21 mouse cellular contexts compared by ENCODE assay signal in genomic region chr14:103977769-103978168, GRCm38 (mm10).
DNase-seq lines count a peak whose midpoint lies in the region; ATAC-seq and TF ChIP-seq lines count a peak whose summit lies in the region.
"Had no signal": no experiment of that assay in that cellular context is flagged by ENCODE, and none has a peak within 500 bp of the region (broad histone marks: within the 10 kb centered on the region; RNA-seq: fewer than 3 reads in every experiment).

No protein-coding gene starts in this region.

- 0 out of 2 replicates have a peak, but pooled peaks cover 4% of the 10 kb centered on the region for H3K4me1 ChIP-seq in intestine, embryonic 14.5 days (replicated peaks; ENCODE audit: control insufficient read depth, insufficient read depth, low read length)
- peaks cover 10% of the 10 kb centered on the region; the same call in 1 of the 2 replicates for H3K4me1 ChIP-seq in intestine, postnatal 0 days (replicated peaks; ENCODE audit: control insufficient read depth, insufficient read depth, low read length)
- no peaks in the 10 kb centered on the region for H3K4me1 ChIP-seq in stomach, embryonic 14.5 days (ENCODE audit: control insufficient read depth, insufficient read depth, low read length)
- H3K4me1 ChIP-seq in kidney, embryonic 16.5 days (ENCODE audit: insufficient read depth, low read length), result no peaks in the 10 kb centered on the region
- H3K4me1 ChIP-seq: embryonic facial prominence, embryonic 15.5 days; heart, embryonic 15.5 days; hindbrain, embryonic 13.5 days had no signal

- no peaks in the 10 kb centered on the region for H3K36me3 ChIP-seq in intestine, embryonic 14.5 days (ENCODE audit: control insufficient read depth, insufficient read depth, low read length)
- no peaks in the 10 kb centered on the region for H3K36me3 ChIP-seq in intestine, postnatal 0 days (ENCODE audit: control insufficient read depth, insufficient read depth)
- H3K36me3 ChIP-seq in stomach, embryonic 14.5 days (ENCODE audit: control insufficient read depth, insufficient read depth, low read length), result no peaks in the 10 kb centered on the region
- H3K36me3 ChIP-seq in kidney, embryonic 16.5 days (ENCODE audit: insufficient read depth, low read length), result no peaks in the 10 kb centered on the region
- H3K36me3 ChIP-seq: embryonic facial prominence, embryonic 15.5 days; forebrain, embryonic 10.5 days; heart, embryonic 10.5 days; heart, embryonic 15.5 days; hindbrain, embryonic 13.5 days had no signal

- no peak overlapping the region for H3K4me3 ChIP-seq in intestine, embryonic 14.5 days (ENCODE audit: low read depth, low read length)
- no peak overlapping the region for H3K4me3 ChIP-seq in intestine, postnatal 0 days (ENCODE audit: low read depth, low read length)
- no peak overlapping the region for H3K4me3 ChIP-seq in stomach, embryonic 14.5 days (ENCODE audit: low read depth, low read length)
- no peak overlapping the region for H3K4me3 ChIP-seq in kidney, embryonic 16.5 days (ENCODE audit: low read length)
- H3K4me3 ChIP-seq: embryonic facial prominence, embryonic 15.5 days; erythroblast, embryonic 14.5 days; forebrain, embryonic 10.5 days; heart, embryonic 10.5 days; heart, embryonic 15.5 days; hindbrain, embryonic 13.5 days had no signal

- no peak for DNase-seq in intestine, embryonic 14.5 days (ENCODE audit: low spot score)
- peak; percentile 10 for DNase-seq in lung, postnatal 10 days
- DNase-seq in lung, postnatal 4 days, result no peak
- no peak for DNase-seq in adrenal gland, postnatal 25 days
- DNase-seq: adrenal gland, postnatal 10 days; cerebellum, adult 2 months; cerebellum, postnatal 10 days; gastrocnemius, postnatal 36 days; heart, adult 18-20 months; heart, postnatal 14 days had no signal

- no peak overlapping the region for H3K9ac ChIP-seq in intestine, embryonic 14.5 days (ENCODE audit: low read length)
- no peak overlapping the region for H3K9ac ChIP-seq in intestine, postnatal 0 days (ENCODE audit: low read depth, low read length)
- H3K9ac ChIP-seq in stomach, embryonic 14.5 days (replicated peaks; ENCODE audit: low read depth, low read length), result no peak overlapping the region
- no peak overlapping the region for H3K9ac ChIP-seq in kidney, embryonic 16.5 days (replicated peaks; ENCODE audit: low read length)
- H3K9ac ChIP-seq: embryonic facial prominence, embryonic 15.5 days; heart, embryonic 15.5 days; hindbrain, embryonic 13.5 days had no signal

- 42% methylated on average over 2 of the region's 2 CpGs for WGBS in intestine, embryonic 14.5 days
- WGBS in intestine, postnatal 0 days, result 30% methylated on average over 2 of the region's 2 CpGs
- 32% methylated on average over 2 of the region's 2 CpGs for WGBS in stomach, embryonic 14.5 days
- WGBS in kidney, embryonic 16.5 days, result 44% methylated on average over 2 of the region's 2 CpGs

- no peak overlapping the region for H3K27ac ChIP-seq in intestine, embryonic 14.5 days (ENCODE audit: low read depth)
- no peak overlapping the region for H3K27ac ChIP-seq in intestine, postnatal 0 days (ENCODE audit: low read depth, low read length)
- no peak overlapping the region for H3K27ac ChIP-seq in stomach, embryonic 14.5 days (ENCODE audit: low read length)
- no peak overlapping the region for H3K27ac ChIP-seq in kidney, embryonic 16.5 days (ENCODE audit: low read length)
- H3K27ac ChIP-seq: embryonic facial prominence, embryonic 15.5 days; forebrain, embryonic 10.5 days; heart, embryonic 10.5 days; heart, embryonic 15.5 days; hindbrain, embryonic 13.5 days had no signal

- H3K4me2 ChIP-seq in intestine, embryonic 14.5 days (ENCODE audit: low read length), result no peak overlapping the region
- no peak overlapping the region for H3K4me2 ChIP-seq in intestine, postnatal 0 days (replicated peaks; ENCODE audit: low read depth)
- no peak overlapping the region for H3K4me2 ChIP-seq in stomach, embryonic 14.5 days (replicated peaks; ENCODE audit: low read depth, low read length)
- no peak overlapping the region for H3K4me2 ChIP-seq in kidney, embryonic 16.5 days (replicated peaks; ENCODE audit: low read depth, low read length)
- H3K4me2 ChIP-seq: embryonic facial prominence, embryonic 15.5 days; heart, embryonic 15.5 days; hindbrain, embryonic 13.5 days had no signal

- no peaks in the 10 kb centered on the region for H3K9me3 ChIP-seq in intestine, embryonic 14.5 days (ENCODE audit: control insufficient read depth, low read length)
- no peaks in the 10 kb centered on the region for H3K9me3 ChIP-seq in intestine, postnatal 0 days (ENCODE audit: control insufficient read depth)
- no peaks in the 10 kb centered on the region for H3K9me3 ChIP-seq in stomach, embryonic 14.5 days (ENCODE audit: control insufficient read depth, low read depth, low read length)
- H3K9me3 ChIP-seq in kidney, embryonic 16.5 days (ENCODE audit: low read length), result no peaks in the 10 kb centered on the region
- H3K9me3 ChIP-seq: embryonic facial prominence, embryonic 15.5 days; forebrain, embryonic 10.5 days; heart, embryonic 10.5 days; heart, embryonic 15.5 days; hindbrain, embryonic 13.5 days had no signal

- no peaks in the 10 kb centered on the region for H3K27me3 ChIP-seq in intestine, embryonic 14.5 days (replicated peaks; ENCODE audit: control insufficient read depth, insufficient read depth, low read length)
- H3K27me3 ChIP-seq in intestine, postnatal 0 days (replicated peaks; ENCODE audit: control insufficient read depth, insufficient read depth, low read length), result no peaks in the 10 kb centered on the region
- no peaks in the 10 kb centered on the region for H3K27me3 ChIP-seq in stomach, embryonic 14.5 days (ENCODE audit: control insufficient read depth, insufficient read depth, low read length)
- no peaks in the 10 kb centered on the region for H3K27me3 ChIP-seq in kidney, embryonic 16.5 days (ENCODE audit: insufficient read depth, low read length)
- H3K27me3 ChIP-seq: embryonic facial prominence, embryonic 15.5 days; heart, embryonic 15.5 days; hindbrain, embryonic 13.5 days had no signal

- no peak for TF ChIP-seq CTCF in intestine, postnatal 0 days (IDR thresholded peaks at IDR 0.05; ENCODE audit: low read depth)

- peak; percentile 55; the same call in 1 of the 2 replicates for ATAC-seq in intestine, embryonic 14.5 days (replicated peaks; ENCODE audit: low FRiP score, low TSS enrichment, low read depth)
- no peak for ATAC-seq in intestine, postnatal 0 days
- ATAC-seq in stomach, embryonic 14.5 days (ENCODE audit: insufficient number of reproducible peaks, insufficient read depth, low FRiP score, low read depth), result peak; percentile 85
- ATAC-seq in cerebellum, adult (ENCODE audit: insufficient number of reproducible peaks, low FRiP score, low TSS enrichment), result no peak
- ATAC-seq in kidney, embryonic 16.5 days (ENCODE audit: low FRiP score, low TSS enrichment), result no peak
- ATAC-seq: forebrain, embryonic 14.5 days had no signal

Comparison
In these comparisons a context has a peak if more than half of its experiments do, and no peak if none do; other contexts are left out.
1. ATAC-seq: peak in intestine, embryonic 14.5 days (single experiment) and stomach, embryonic 14.5 days (single experiment); none in intestine, postnatal 0 days (single experiment), cerebellum, adult (single experiment) and kidney, embryonic 16.5 days (single experiment).